Mouse (Mus musculus): ENCODE measurements around the gene Stx6. TPM values are rescaled to one million over a fixed set of nuclear protein-coding genes. Genes with fewer than 3 reads are reported as not detected.
A peak's percentile ranks its signal among the peaks of the same experiment; 100 is the strongest.

The Stx6 gene
- polyA plus RNA-seq, 1 experiment from 2014 or later: 82.9 TPM

DNA sequence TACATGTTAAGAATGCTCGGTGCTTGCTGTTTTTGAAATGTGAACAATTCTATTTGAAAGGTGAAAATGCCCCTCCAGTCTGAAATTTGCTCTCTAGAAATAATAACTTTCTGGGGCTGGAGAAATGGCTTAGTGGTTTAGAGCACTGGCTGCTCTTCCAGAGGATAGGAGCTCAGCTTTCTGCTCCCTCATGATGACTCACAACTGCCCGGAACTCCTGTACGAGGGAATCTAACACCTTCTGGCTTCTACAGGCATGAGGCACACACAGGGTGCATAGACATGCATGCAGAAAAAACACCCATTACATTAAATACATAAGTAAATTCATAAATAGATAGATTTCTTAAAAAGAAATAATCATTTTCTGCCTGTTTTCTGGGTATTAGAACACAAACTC lies 25.7 kb downstream of the Stx6 start:
- ATAC-seq: no peak
- Histone ChIP-seq H3K27ac (ENCODE audit: low read depth, low read length) (no peak overlapping the region), H3K27me3 (replicated peaks; ENCODE audit: control insufficient read depth, insufficient read depth, low read length) (no peaks in the 10 kb centered on the region), H3K9ac (ENCODE audit: low read depth, low read length) (no peak overlapping the region), H3K4me1 (ENCODE audit: control insufficient read depth, insufficient read depth, low read depth, low read length) (no peaks in the 10 kb centered on the region), H3K9me3 (ENCODE audit: control insufficient read depth, low read length) (no peaks in the 10 kb centered on the region), H3K4me3 (ENCODE audit: low read length) (no peak overlapping the region), H3K36me3 (ENCODE audit: control insufficient read depth, insufficient read depth, low read length) (peaks cover 5% of the 10 kb centered on the region), H3K4me2 (ENCODE audit: low read length) (no peak overlapping the region)
- WGBS: 89% methylated on average over 3 of the region's 3 CpGs

DNA sequence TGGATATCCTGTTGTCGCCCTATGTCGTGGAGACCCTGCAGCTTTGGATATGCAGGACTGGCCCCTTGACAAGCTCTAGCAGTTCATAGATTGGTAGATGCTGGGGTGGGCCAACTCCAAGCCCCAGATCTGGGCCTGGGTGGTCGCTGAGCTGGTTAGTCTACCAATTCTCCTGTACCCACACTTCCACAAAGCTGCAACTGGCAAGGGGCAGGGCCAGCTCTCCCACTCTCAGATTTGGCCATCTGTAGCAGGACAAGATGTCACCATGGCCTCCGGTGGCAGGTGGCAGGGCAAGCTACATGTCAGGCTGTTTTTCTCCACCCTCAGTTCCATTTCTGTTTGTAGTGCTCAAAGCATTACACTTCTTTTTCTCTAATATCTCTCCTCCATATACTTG lies 30.1 kb downstream of the Stx6 start:
- H3K4me1 ChIP-seq (ENCODE audit: control insufficient read depth, insufficient read depth, low read depth, low read length): peaks cover 4% of the 10 kb centered on the region; the same call in 1 of the 2 replicates
- WGBS: 88% methylated on average over 4 of the region's 4 CpGs
- peaks cover 13% of the 10 kb centered on the region for H3K36me3 ChIP-seq (ENCODE audit: control insufficient read depth, insufficient read depth, low read length)
- H3K27me3 ChIP-seq (replicated peaks; ENCODE audit: control insufficient read depth, insufficient read depth, low read length): no peaks in the 10 kb centered on the region
- H3K9ac ChIP-seq (ENCODE audit: low read depth, low read length): no peak overlapping the region
- no peak for ATAC-seq
- H3K9me3 ChIP-seq (ENCODE audit: control insufficient read depth, low read length): no peaks in the 10 kb centered on the region
- no peak overlapping the region for H3K4me3 ChIP-seq (ENCODE audit: low read length)
- H3K27ac ChIP-seq (ENCODE audit: low read depth, low read length): no peak overlapping the region
- no peak overlapping the region for H3K4me2 ChIP-seq (ENCODE audit: low read length)

DNA sequence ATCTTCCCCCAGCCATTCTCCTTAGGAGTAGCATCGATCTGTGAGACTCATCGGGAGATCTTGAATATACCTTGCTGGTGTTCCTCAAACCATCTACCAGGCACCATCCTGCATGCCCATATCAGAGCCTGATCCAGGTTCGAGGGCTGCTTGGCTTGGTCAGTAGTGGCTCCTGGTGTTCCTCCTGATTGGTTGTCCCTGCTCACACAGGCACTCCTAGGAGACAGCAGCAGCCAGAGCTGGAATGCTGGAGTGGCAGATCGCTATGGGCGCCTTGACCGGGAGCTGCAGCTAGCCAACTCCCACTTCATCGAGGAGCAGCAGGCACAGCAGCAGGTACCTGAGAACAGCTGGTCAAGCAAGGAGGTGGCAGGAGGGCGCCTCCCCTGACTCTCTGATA lies 32.7 kb downstream of the Stx6 start:
- 66% methylated on average over 8 of the region's 8 CpGs for WGBS
- peak overlapping the region; percentile 65 for H3K27ac ChIP-seq (ENCODE audit: low read depth, low read length)
- H3K36me3 ChIP-seq (ENCODE audit: control insufficient read depth, insufficient read depth, low read length): peaks cover 16% of the 10 kb centered on the region
- no peak overlapping the region for H3K4me3 ChIP-seq (ENCODE audit: low read length)
- H3K27me3 ChIP-seq (replicated peaks; ENCODE audit: control insufficient read depth, insufficient read depth, low read length): no peaks in the 10 kb centered on the region
- peaks cover 4% of the 10 kb centered on the region; the same call in 1 of the 2 replicates for H3K4me1 ChIP-seq (ENCODE audit: control insufficient read depth, insufficient read depth, low read depth, low read length)
- H3K9ac ChIP-seq (ENCODE audit: low read depth, low read length): no peak overlapping the region
- H3K4me2 ChIP-seq (ENCODE audit: low read length): no peak overlapping the region
- no peaks in the 10 kb centered on the region for H3K9me3 ChIP-seq (ENCODE audit: control insufficient read depth, low read length)
- ATAC-seq: peak; percentile 32; the same call in 1 of the 2 replicates

DNA sequence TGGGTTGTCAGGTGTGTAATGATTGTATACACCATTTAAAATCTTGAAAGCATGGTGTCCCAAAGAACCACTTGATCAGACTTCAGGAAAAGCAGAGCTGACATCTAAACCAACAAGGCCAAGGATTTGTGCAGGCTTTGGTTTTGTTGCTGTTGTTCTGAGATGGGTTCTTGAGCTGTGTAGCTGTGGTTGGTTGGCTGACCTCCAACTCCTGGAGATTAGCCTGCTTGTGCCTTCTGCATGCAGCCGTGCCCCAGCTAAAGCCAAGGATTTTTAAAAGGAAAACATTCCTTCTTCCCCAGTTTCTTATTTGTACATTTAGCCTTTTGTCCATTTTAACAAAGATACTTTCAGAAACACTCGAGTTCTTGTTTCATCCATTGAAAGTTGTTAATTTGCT lies 33.2 kb downstream of the Stx6 start:
- Histone ChIP-seq H3K36me3 (ENCODE audit: control insufficient read depth, insufficient read depth, low read length) (peaks cover 16% of the 10 kb centered on the region), H3K4me2 (ENCODE audit: low read length) (no peak overlapping the region), H3K27me3 (replicated peaks; ENCODE audit: control insufficient read depth, insufficient read depth, low read length) (no peaks in the 10 kb centered on the region), H3K9me3 (ENCODE audit: control insufficient read depth, low read length) (no peaks in the 10 kb centered on the region), H3K4me3 (ENCODE audit: low read length) (no peak overlapping the region), H3K4me1 (ENCODE audit: control insufficient read depth, insufficient read depth, low read depth, low read length) (peaks cover 4% of the 10 kb centered on the region; the same call in 1 of the 2 replicates), H3K9ac (ENCODE audit: low read depth, low read length) (no peak overlapping the region), H3K27ac (ENCODE audit: low read depth, low read length) (peak overlapping the region; percentile 65)
- no peak for ATAC-seq
- WGBS: 56% methylated on average over 2 of the region's 2 CpGs

DNA sequence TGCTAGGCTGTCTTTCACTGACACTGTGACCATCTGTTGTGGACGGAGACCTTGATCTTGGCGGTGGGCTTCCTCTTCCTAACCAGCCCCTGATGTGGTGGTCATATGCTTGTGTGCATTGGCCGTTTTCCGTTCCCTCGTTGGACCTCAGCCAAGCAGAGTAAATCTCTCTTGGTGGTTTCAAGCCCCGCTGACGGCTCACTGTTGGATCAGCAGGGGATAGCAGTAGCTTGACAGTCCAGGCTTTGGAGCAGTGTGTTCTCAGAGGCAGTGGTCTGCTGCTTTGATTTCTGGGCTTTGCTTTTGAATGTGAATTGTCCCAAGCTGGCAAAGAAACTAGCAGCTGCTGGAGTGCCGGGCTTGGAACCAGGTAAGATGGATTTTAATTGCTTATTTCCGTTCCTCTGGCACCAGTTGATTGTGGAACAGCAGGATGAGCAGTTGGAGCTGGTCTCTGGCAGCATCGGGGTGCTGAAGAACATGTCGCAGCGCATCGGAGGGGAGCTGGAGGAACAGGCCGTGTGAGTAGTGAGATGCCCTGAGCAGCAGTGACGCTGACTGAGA lies 34.4 kb downstream of the Stx6 start:
- Histone ChIP-seq H3K36me3 (ENCODE audit: control insufficient read depth, insufficient read depth, low read length) (peaks cover 18% of the 10 kb centered on the region), H3K27me3 (replicated peaks; ENCODE audit: control insufficient read depth, insufficient read depth, low read length) (no peaks in the 10 kb centered on the region), H3K27ac (ENCODE audit: low read depth, low read length) (peak overlapping the region; percentile 41), H3K9ac (ENCODE audit: low read depth, low read length) (no peak overlapping the region), H3K4me1 (ENCODE audit: control insufficient read depth, insufficient read depth, low read depth, low read length) (peaks cover 4% of the 10 kb centered on the region; the same call in 1 of the 2 replicates), H3K9me3 (ENCODE audit: control insufficient read depth, low read length) (no peaks in the 10 kb centered on the region), H3K4me2 (ENCODE audit: low read length) (no peak overlapping the region), H3K4me3 (ENCODE audit: low read length) (no peak overlapping the region)
- ATAC-seq: peak; percentile 70
- 53% methylated on average over 15 of the region's 15 CpGs for WGBS

DNA sequence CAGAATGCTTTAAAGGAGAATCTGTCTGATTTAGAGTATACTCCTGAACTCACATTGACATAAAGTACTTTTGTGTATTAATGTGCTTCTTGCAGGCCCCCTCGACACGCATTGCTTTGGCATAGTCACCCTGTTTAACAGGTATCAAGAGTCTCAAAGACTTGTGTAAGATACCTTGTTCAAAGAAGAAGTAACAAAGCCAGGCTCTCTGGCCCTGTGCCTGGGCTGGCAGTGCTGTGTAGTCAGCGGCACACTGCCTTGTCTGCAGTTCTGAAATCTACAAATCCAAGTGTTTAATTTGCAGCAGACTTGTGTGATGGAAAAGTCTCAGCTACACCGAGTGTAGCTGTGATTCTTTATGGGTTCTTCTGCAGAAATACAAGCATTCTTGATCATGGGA lies 38.2 kb downstream of the Stx6 start:
- H3K36me3 ChIP-seq (ENCODE audit: control insufficient read depth, insufficient read depth, low read length): 0 out of 2 replicates have a peak, but pooled peaks cover 5% of the 10 kb centered on the region
- H3K4me1 ChIP-seq (ENCODE audit: control insufficient read depth, insufficient read depth, low read depth, low read length): peaks cover 5% of the 10 kb centered on the region
- no peak overlapping the region for H3K9ac ChIP-seq (ENCODE audit: low read depth, low read length)
- H3K27me3 ChIP-seq (replicated peaks; ENCODE audit: control insufficient read depth, insufficient read depth, low read length): no peaks in the 10 kb centered on the region
- H3K4me3 ChIP-seq (ENCODE audit: low read length): no peak overlapping the region
- no peak for ATAC-seq
- H3K9me3 ChIP-seq (ENCODE audit: control insufficient read depth, low read length): no peaks in the 10 kb centered on the region
- H3K4me2 ChIP-seq (ENCODE audit: low read length): no peak overlapping the region
- no peak overlapping the region for H3K27ac ChIP-seq (ENCODE audit: low read depth, low read length)
- 79% methylated on average over 4 of the region's 4 CpGs for whole genome bisulfite sequencing

DNA sequence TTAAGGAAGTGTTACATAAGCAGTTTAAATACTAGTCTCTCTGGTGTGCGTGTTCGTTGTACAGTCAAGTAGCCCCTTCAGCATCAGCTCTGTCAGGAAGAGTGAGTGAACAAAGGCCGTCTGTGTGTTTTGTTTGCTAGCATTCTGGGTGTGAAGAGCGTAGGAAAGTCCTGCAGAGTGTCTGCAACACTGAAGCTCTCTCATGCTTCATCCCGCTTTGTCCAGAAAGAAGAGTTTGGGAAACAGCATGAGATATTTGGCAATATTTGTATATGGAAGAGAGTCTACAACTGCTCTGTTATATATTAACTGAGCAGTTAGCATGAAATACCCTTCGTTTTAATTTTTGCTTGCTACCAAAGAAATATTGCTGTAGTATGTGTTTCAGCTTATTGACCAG lies 41.0 kb downstream of the Stx6 start:
- no peak overlapping the region for H3K4me2 ChIP-seq (ENCODE audit: low read length)
- H3K27me3 ChIP-seq (replicated peaks; ENCODE audit: control insufficient read depth, insufficient read depth, low read length): no peaks in the 10 kb centered on the region
- WGBS: 72% methylated on average over 6 of the region's 6 CpGs
- peaks cover 8% of the 10 kb centered on the region for H3K36me3 ChIP-seq (ENCODE audit: control insufficient read depth, insufficient read depth, low read length)
- peaks cover 19% of the 10 kb centered on the region for H3K4me1 ChIP-seq (ENCODE audit: control insufficient read depth, insufficient read depth, low read depth, low read length)
- no peak overlapping the region for H3K4me3 ChIP-seq (ENCODE audit: low read length)
- ATAC-seq: no peak
- H3K27ac ChIP-seq (ENCODE audit: low read depth, low read length): no peak overlapping the region
- no peaks in the 10 kb centered on the region for H3K9me3 ChIP-seq (ENCODE audit: control insufficient read depth, low read length)
- no peak overlapping the region for H3K9ac ChIP-seq (ENCODE audit: low read depth, low read length)

DNA sequence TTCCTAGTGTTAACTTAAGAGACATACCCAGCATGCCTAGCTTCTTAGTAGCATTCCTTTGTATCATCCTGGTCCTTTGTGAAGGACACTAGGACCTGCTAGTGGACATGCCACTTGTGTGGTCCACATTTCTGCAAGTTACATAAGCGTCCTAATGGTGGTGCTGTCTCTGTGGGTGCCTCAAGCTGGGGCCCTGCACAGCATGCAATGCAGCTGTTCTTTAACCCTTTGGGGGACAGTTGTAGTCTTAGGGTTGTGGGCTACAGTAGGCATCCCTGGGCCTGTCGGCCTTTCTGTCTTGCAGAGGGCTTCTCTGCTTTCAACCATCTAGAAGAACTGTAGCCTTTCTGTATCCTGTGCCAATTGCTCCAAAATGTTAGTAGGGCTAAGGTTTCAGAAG lies 42.5 kb downstream of the Stx6 start:
- H3K4me2 ChIP-seq (ENCODE audit: low read length): no peak overlapping the region
- H3K9ac ChIP-seq (ENCODE audit: low read depth, low read length): no peak overlapping the region
- peaks cover 4% of the 10 kb centered on the region for H3K36me3 ChIP-seq (ENCODE audit: control insufficient read depth, insufficient read depth, low read length)
- no peak overlapping the region; the same call in 1 of the 2 replicates for H3K27ac ChIP-seq (ENCODE audit: low read depth, low read length)
- no peaks in the 10 kb centered on the region for H3K27me3 ChIP-seq (replicated peaks; ENCODE audit: control insufficient read depth, insufficient read depth, low read length)
- peaks cover 32% of the 10 kb centered on the region for H3K4me1 ChIP-seq (ENCODE audit: control insufficient read depth, insufficient read depth, low read depth, low read length)
- WGBS: 61% methylated on average over 2 of the region's 2 CpGs
- ATAC-seq: no peak
- H3K4me3 ChIP-seq (ENCODE audit: low read length): no peak overlapping the region
- no peaks in the 10 kb centered on the region for H3K9me3 ChIP-seq (ENCODE audit: control insufficient read depth, low read length)

DNA sequence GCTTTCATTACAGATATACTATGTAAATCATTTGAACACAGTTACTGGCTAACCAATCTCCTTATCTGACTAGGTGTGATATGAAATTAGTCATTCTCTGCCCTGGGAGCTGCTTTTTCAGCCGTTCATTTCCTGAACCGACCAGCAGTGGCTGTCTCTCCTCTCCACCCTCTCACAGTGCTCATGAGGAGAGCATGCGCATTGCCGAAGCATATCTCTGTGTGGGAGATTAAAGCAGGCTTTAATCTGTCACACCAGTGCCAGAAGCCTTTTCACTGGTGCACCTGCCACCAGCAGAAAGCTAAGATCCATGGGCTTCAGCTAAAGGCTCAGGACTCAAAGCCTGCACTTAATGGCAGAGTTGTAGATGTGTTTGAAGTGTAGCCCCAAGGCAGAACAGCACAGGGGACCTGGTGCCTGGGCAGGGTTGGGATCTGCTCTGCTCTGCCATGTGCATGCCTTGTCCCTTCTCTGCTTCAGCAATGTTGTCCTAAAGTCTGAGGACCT lies 42.9 kb downstream of the Stx6 start:
- H3K9ac ChIP-seq (ENCODE audit: low read depth, low read length): no peak overlapping the region
- peak overlapping the region; percentile 12; the same call in 1 of the 2 replicates for H3K27ac ChIP-seq (ENCODE audit: low read depth, low read length)
- H3K27me3 ChIP-seq (replicated peaks; ENCODE audit: control insufficient read depth, insufficient read depth, low read length): no peaks in the 10 kb centered on the region
- WGBS: 49% methylated on average over 4 of the region's 4 CpGs
- H3K4me1 ChIP-seq (ENCODE audit: control insufficient read depth, insufficient read depth, low read depth, low read length): peaks cover 36% of the 10 kb centered on the region
- H3K4me2 ChIP-seq (ENCODE audit: low read length): no peak overlapping the region
- no peak for ATAC-seq
- H3K36me3 ChIP-seq (ENCODE audit: control insufficient read depth, insufficient read depth, low read length): peaks cover 4% of the 10 kb centered on the region
- no peaks in the 10 kb centered on the region for H3K9me3 ChIP-seq (ENCODE audit: control insufficient read depth, low read length)
- no peak overlapping the region for H3K4me3 ChIP-seq (ENCODE audit: low read length)

Data from hindbrain, embryonic 16.5 days (tissue).